Mouse (Mus musculus) liver, embryonic 14.5 days (tissue): Measurements from ENCODE around the gene Car1. TPM values are rescaled to one million over a fixed set of nuclear protein-coding genes. Genes with fewer than 3 reads are reported as not detected.

Experiments
- polyA plus RNA-seq, 2 experiments: library from polyadenylated mRNA; depleted of rRNA in 1 of 2; stranded (reverse) in 1 of 2; unstranded in 1 of 2; fragments of >200 nt; fragmentation: Nextera tagmentation in 1 of 2; extraction: Ambion mirVana in 1 of 2; gene quantifications; 2 replicates each; pipeline versions ENCODE4 v1.2.1 to v1.2.3; 2012 to 2014

The Car1 gene
- polyA plus RNA-seq, 2 experiments, result 16.1 to 32.7 TPM

Other genes with a start within 250 kb of the Car1 start
- 31.7 and 81.8 TPM in 2 replicates for gene 1810022K09Rik, start 197.1 kb downstream of the Car1 start, polyA plus RNA-seq (2012; rRNA removed)
- gene 1810022K09Rik, start 197.1 kb downstream of the Car1 start, polyA plus RNA-seq (2014; fragmentation: Nextera tagmentation; extraction: Ambion mirVana), result 269 and 289 TPM in 2 replicates
- 1.1 and 1.8 TPM in 2 replicates for gene Car13, start 166.6 kb downstream of the Car1 start, polyA plus RNA-seq (2012; rRNA removed)
- gene Car13, start 166.6 kb downstream of the Car1 start, polyA plus RNA-seq (2014; fragmentation: Nextera tagmentation; extraction: Ambion mirVana), result 2.0 and 2.2 TPM in 2 replicates
- gene Car3, start 55.1 kb upstream of the Car1 start, polyA plus RNA-seq (2012; rRNA removed), result 30.6 and 33.2 TPM in 2 replicates
- 80.3 and 134 TPM in 2 replicates for gene Car3, start 55.1 kb upstream of the Car1 start, polyA plus RNA-seq (2014; fragmentation: Nextera tagmentation; extraction: Ambion mirVana)
- 960 and 1,504 TPM in 2 replicates for gene Car2, start 77.9 kb upstream of the Car1 start, polyA plus RNA-seq (2012; rRNA removed)
- gene Car2, start 77.9 kb upstream of the Car1 start, polyA plus RNA-seq (2014; fragmentation: Nextera tagmentation; extraction: Ambion mirVana), result 2,373 and 2,511 TPM in 2 replicates